Mouse (Mus musculus): ENCODE results near the gene Anxa11.

- TF ChIP-seq POLR2A (IDR thresholded peaks at IDR 0.05; ENCODE audit: insufficient read depth, low read depth, low read length) = no peak
- TF ChIP-seq CTCF (IDR thresholded peaks at IDR 0.05; ENCODE audit: insufficient read depth, low read depth, low read length) = no peak
These were observed 46.3 kb upstream of the Anxa11 start for GRCm38 (mm10) chr14:25795561-25796174.

Data from olfactory bulb, adult 2 months (tissue).